Mouse (Mus musculus) brain, embryonic 14.5 days (tissue): ENCODE measurements at regions not wholly inside any gene's neighbourhood (a gene's known extent, or its start where the extent isn't known, plus 50 kb on each side); places are given as distances from the start of the nearest gene placed in this dataset.

Experiments used
- CTCF ChIP-seq: fragments of 200-500 bp; IDR thresholded peaks from 2 replicates; pipeline ENCODE4 v1.5.1; 2012; ENCODE audit warnings: inconsistent platforms, mild to moderate bottlenecking, moderate library complexity, borderline replicate concordance; ENCODE audit not compliant: insufficient read depth, insufficient read length; ENCODE audit errors: extremely low read depth
- POLR2A ChIP-seq: fragments of 200-500 bp; IDR thresholded peaks from 2 replicates; pipeline ENCODE4 v1.6.1; 2012; ENCODE audit warnings: mild to moderate bottlenecking, inconsistent platforms, borderline replicate concordance; ENCODE audit not compliant: poor library complexity, insufficient read depth, insufficient read length, severe bottlenecking; ENCODE audit errors: extremely low read depth

DNA sequence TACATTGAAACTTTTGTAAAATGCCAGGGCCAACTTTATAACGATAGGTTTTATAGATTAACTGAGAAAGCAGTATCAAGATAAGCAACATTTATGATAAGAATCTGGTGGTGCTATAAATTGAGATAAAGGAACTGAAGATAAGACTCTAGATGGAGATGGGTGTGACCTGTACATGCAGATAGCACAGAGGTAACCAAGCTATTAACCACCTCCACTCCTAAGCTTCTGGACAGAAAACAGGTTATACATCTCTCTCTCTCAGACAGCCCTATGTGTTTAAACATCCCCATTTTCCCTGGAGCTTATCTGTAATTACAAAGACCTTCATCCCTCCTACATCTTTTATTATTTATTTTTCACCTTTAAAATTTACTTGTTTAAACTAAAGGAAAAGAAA is 590.5 kb upstream of the Nrg3 start:
- TF ChIP-seq CTCF (no peak), POLR2A (no peak)
